Mouse (Mus musculus) left cerebral cortex, postnatal 4 days (tissue): ENCODE data around the gene Dusp18. TPM values are rescaled to one million over a fixed set of nuclear protein-coding genes. Genes with fewer than 3 reads are reported as not detected.
A peak's percentile ranks its signal among the peaks of the same experiment; 100 is the strongest.
"Not testable (repeated sequence)": the region's sequence is repeated elsewhere in the genome, so short reads cannot be mapped to it uniquely, and the experiment has no call there.

Experiments used
- DNase-seq: peaks from one replicate; pipeline ENCODE4 v3.0.0-alpha.2; 2022
- intact Hi-C: fragments of 180-260 bp; cut with DNase I; formaldehyde crosslinking; loops from one replicate; pipeline ENCODE4 v1.15.1; 2025
- total RNA-seq, 2 experiments: library from RNA; stranded (reverse); gene quantifications; 2 replicates each; pipeline ENCODE4 v1.2.3; 2021

Dusp18 gene
- total RNA-seq, 2 experiments from 2014 or later, result 28.8 to 29.1 TPM

DNA sequence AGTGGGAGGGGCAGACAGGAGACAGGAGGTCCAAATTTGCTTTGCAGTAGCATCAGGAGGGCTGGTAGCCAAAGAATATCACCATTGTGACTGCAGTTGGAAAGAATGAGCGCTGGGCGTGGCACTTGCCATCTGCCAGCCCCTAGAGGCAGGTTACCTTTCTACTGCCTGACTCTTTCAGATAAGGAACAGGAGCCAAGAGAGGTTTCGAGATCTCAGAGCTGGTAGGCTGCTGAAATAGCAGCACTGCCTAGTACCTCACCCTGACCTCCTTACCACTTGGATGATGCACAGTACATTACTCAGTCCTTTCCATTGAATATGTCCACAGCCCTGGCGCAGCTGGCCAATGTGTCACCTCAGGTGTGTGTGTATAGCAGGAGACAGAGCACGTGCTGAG, 7.7 kb upstream of the Dusp18 start:
- DNase-seq, result no peak
- intact Hi-C loops, result no loop called here

DNA sequence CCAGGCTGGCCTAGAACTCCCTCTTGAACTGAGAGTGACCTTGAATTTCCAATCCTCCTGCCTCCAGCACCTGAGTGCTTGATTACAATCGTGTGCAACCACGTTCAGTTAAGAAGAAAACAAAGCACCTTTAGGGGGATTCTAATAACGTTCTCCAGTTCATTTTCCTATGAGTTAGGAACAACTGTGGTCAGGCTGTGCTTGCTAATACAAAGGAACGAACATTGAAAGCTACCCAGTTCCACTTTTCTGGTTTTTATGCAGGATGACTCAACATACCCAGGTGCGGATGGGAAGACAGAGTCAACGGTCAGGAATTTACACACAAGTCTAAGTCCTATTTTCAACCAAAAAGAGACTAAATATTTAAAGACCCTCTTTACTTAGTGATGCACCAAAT, 1.1 kb upstream of the Dusp18 start:
- DNase-seq, result no peak
- intact Hi-C loops, result no loop called here

DNA sequence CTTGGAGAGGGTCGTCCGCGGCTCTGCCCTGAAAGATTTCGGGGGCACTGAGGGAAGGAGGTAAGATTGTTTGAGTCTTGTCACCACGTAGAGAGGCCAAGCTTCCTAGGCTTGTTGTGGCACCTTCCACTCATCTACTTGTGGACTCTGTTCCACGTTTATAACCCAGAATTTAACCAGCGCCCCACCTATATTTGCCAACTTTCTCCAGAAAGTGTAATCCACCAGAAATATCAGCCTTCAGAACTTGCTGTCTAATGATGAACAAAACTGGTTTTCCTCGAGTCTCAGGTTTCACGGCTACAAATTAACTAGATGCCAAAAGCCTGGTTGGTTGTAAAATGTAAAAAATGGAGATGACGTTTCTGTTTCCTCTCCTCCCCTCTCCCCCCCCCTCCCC, 418 bp downstream of the Dusp18 start:
- intact Hi-C loops, result no loop called here
- DNase-seq, result no peak

GRCm38 (mm10) chr11:3895933-3896332, 893 bp downstream of the Dusp18 start:
- intact Hi-C loops, result no loop called here

GRCm38 (mm10) chr11:3900296-3900695, 5.3 kb downstream of the Dusp18 start:
- DNase-seq, result no peak
- intact Hi-C loops, result no loop called here

More at GRCm38 (mm10) chr11:3895933-3896332, 893 bp downstream of the Dusp18 start:
- no peak for DNase-seq

DNA sequence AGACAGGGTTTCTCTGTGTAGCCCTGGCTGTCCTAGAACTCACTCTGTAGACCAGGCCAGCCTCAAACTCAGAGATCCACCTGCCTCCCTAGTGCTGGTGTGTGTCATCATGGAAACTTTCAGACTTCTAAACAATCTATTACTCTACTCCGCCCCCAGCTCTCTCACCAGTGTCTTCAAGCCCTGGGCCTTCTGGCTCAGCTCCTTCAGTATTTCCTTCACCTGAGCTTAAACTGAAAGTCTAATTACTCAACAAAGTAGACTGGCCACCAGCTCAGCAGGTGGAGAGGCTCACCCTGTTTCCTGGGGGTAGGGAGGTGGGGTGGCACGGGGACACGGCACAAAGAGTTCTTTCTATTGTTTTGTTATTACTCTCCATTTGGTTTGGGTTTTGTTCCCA, 7.5 kb downstream of the Dusp18 start:
- no peak for DNase-seq
- intact Hi-C loops, result no loop called here

DNA sequence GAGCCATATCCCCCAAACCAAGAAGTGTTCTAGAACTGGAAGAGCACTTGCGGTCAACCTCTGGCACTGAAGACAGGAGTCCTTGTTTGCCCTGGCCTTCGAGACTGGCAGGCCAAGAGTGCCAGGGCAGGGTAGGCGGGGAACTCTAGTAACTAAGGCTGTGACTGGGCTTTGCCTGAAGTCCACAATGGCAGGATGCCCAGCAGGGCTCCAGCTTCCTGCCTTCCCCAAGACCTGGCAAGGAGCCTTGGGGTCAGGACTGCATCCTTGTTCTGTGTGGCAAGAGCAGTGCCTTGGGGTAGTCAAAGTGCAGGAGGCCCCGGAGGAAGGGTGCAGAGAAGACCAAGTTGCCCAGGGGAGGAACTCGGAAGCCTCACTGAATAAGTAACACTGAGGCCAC, 8.0 kb downstream of the Dusp18 start:
- intact Hi-C loops, result no loop called here
- peak; percentile 63 for DNase-seq

- no peak for DNase-seq
- intact Hi-C loops, result no loop called here
Observed at GRCm38 (mm10) chr11:3904673-3905072, 9.6 kb downstream of the Dusp18 start.

- intact Hi-C loops, result no loop called here
- no peak for DNase-seq
Observed at GRCm38 (mm10) chr11:3905446-3905845, 10.4 kb downstream of the Dusp18 start.

- no peak for DNase-seq
- intact Hi-C loops, result no loop called here
Observed at GRCm38 (mm10) chr11:3909236-3909635, 14.2 kb downstream of the Dusp18 start.

GRCm38 (mm10) chr11:3910513-3911310, 15.7 kb downstream of the Dusp18 start:
- peak; percentile 24 for DNase-seq
- intact Hi-C loops, result loop anchor here (5.0 to 10.0 kb wide), 3 partner anchors 103 to 376 kb away; no protein-coding TSS in a partner anchor

DNA sequence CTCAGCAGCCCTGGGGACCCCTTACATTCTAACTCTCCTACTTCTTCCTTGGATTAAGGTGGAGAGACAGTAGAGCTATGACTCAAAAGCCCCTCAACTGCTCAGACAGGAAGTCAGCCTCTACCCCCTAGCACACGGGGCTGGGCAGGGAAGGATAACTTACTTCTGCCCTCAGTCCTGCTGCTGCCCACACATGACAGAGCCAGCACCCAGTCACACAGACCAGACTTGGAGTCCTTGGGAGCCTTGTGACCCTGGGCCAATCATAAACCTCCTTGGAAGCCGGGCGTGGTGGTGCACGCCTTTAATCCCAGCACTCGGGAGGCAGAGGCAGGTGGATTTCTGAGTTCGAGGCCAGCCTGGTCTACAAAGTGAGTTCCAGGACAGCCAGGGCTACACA, 16.4 kb downstream of the Dusp18 start:
- DNase-seq, result not testable (repeated sequence)
- intact Hi-C loops, result loop anchor here (5.0 to 10.0 kb wide), 3 partner anchors 104 to 377 kb away; no protein-coding TSS in a partner anchor

GRCm38 (mm10) chr11:3912100-3912874, 17.2 kb downstream of the Dusp18 start:
- intact Hi-C loops, result loop anchor here (5.0 to 10.0 kb wide), 3 partner anchors 105 to 377 kb away; no protein-coding TSS in a partner anchor
- DNase-seq, result peak; percentile 71

DNA sequence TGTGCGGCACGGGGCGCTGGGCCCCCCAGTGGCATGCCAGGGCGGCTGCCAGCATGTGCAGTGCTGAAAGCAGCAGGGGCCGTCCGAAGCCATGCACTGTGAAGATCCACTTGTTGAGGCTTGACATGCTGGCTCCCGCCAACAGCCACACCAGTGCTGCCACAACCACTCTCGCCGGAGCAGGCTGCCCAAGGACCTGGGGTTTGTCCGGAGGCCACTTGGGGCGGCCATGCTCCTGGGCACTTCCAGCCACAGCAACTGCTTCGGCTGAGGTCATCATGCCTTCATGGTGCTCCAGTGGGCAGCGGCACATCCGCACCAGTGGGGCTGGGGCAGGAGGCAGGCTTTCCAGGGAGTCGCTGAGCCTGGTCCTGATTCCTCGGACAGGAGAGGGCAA, 17.8 kb downstream of the Dusp18 start:
- peak; percentile 45 for DNase-seq
- intact Hi-C loops, result loop anchor here (5.0 to 10.0 kb wide), 3 partner anchors 106 to 378 kb away; no protein-coding TSS in a partner anchor

GRCm38 (mm10) chr11:3913316-3914108, 18.5 kb downstream of the Dusp18 start:
- DNase-seq, result peak; percentile 93
- intact Hi-C loops, result loop anchor here (5.0 to 10.0 kb wide), 3 partner anchors 106 to 379 kb away; no protein-coding TSS in a partner anchor

GRCm38 (mm10) chr11:3914109-3914840, 19.2 kb downstream of the Dusp18 start, which contains the start of gene Slc35e4:
Gene Slc35e4, minus strand, starts transcription at chr11:3914664.
- DNase-seq, result peak; percentile 87
- intact Hi-C loops, result loop anchor here (5.0 to 10.0 kb wide), 3 partner anchors 107 to 379 kb away; no protein-coding TSS in a partner anchor

GRCm38 (mm10) chr11:3918738-3919137, 23.7 kb downstream of the Dusp18 start:
- DNase-seq, result peak; percentile 60
- intact Hi-C loops, result loop anchor here (10.0 kb wide), 2 partner anchors 214 to 384 kb away; no protein-coding TSS in a partner anchor

DNA sequence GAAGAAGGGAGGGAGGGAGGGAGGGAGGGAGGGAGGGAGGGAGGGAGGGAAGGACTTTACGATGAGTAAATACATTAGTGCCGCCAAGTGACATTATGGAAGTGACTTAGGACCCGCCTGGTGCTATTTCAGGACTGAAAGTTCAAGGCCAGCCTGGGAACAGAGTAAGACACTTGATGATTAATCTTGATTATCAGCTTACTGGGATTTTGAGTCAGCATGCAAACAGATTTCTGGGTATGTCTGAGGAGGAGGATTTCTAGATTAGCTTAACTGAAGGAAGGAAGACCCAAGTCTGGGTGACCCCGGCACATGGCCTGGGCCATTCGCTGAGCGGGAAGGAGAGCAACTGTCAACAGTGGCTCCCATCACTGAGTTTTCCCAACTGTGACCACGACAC, 25.4 kb downstream of the Dusp18 start:
- intact Hi-C loops, result no loop called here
- no peak for DNase-seq

DNA sequence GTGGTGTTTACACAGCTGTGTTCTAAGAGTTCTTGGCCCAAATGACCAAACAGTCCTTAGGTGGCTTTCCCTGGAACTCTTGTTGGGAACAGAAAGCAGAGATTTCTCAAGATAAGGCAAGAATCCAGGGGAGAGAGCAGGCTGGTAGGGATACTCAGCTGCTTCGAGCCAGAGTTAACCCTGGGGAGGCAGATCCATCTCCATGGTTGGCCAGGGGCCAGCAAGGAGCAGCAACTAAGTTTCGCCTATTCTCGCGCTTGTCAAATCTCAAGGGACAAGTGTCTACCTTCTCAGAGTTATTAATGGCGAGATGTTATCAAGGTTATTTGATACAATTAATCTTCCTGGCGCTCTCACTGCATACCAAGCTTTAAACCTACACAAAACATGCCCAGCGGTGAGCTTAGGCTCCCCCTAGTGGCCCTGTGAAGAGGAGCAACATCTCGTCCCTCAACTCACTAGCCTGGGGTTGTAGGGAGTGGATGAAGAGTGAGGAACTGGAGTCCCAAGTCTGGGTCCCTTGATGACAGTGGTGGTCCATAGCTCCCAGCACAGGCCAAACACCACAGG, 26.3 kb downstream of the Dusp18 start:
- intact Hi-C loops, result no loop called here
- peak; percentile 53 for DNase-seq
